26 mouse cellular contexts compared by ENCODE assay signal in the genomic region with DNA sequence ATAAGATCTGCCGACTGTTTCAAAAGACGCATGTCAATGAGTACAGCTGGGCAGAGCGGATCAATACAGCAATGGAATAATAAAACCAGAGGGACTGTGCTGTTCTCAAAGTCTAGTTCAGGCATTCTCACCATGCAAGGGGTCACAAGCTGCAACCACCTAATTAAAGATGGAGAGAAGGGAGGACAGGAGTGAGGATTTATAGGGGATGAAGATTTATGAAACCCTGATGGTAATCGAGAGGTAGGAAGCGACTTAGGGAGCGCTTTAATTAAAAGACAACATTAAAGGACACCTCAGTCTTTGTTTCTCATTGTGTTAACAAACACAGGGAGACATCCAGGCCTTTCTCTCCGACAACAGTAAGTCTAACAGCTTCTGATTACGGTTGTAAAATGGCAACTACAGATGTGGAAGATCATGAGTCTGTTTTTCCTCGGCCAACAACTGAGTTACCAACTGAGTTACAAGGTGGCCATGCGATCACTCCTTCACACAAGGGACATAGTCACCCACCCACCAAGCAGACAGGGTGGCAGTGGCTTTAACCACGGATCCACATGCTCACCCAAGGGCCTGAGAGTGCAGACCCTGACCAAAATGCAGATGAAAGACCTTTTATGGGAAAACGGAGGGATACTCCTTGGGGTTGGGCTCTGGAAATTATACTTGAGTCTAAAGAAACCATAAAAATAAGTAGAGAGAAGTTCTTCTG. TPM values are rescaled to one million over a fixed set of nuclear protein-coding genes. Genes with fewer than 3 reads are reported as not detected.
DNase-seq lines count a peak whose midpoint lies in the region; ATAC-seq and TF ChIP-seq lines count a peak whose summit lies in the region.
"Had no signal": no experiment of that assay in that cellular context is flagged by ENCODE, and none has a peak within 500 bp of the region (broad histone marks: within the 10 kb centered on the region; RNA-seq: fewer than 3 reads in every experiment).

No protein-coding gene starts in this region.

- H3K36me3 ChIP-seq in kidney, embryonic 14.5 days (ENCODE audit: control insufficient read depth, insufficient read depth, low read length), result no peaks in the 10 kb centered on the region
- H3K36me3 ChIP-seq in kidney, adult 2 months (ENCODE audit: control insufficient read depth, insufficient read depth, low read length), result no peaks in the 10 kb centered on the region
- H3K36me3 ChIP-seq in kidney, postnatal 0 days (ENCODE audit: insufficient read depth, low read length), result no peaks in the 10 kb centered on the region
- no peaks in the 10 kb centered on the region for H3K36me3 ChIP-seq in midbrain, embryonic 12.5 days
- no peaks in the 10 kb centered on the region for H3K36me3 ChIP-seq in midbrain, postnatal 0 days (ENCODE audit: insufficient read depth, low read length)
- H3K36me3 ChIP-seq: forebrain, embryonic 10.5 days; G1E; hindbrain, embryonic 10.5 days; hindbrain, embryonic 13.5 days had no signal

- H3K27ac ChIP-seq in kidney, embryonic 14.5 days (ENCODE audit: low read depth, low read length), result peak overlapping the region; percentile 81
- H3K27ac ChIP-seq in kidney, adult 2 months (ENCODE audit: insufficient read depth, low read depth, low read length), result no peak overlapping the region
- peak overlapping the region; percentile 81 for H3K27ac ChIP-seq in kidney, postnatal 0 days
- H3K27ac ChIP-seq in midbrain, embryonic 12.5 days (replicated peaks), result peak overlapping the region; percentile 56; the same call in 1 of the 2 replicates
- H3K27ac ChIP-seq in midbrain, postnatal 0 days (ENCODE audit: low read depth, low read length), result no peak overlapping the region
- H3K27ac ChIP-seq: forebrain, embryonic 10.5 days; forebrain, embryonic 13.5 days; hindbrain, embryonic 10.5 days; hindbrain, embryonic 13.5 days had no signal

- no peak for DNase-seq in kidney, adult 2 months
- peak; percentile 89 for DNase-seq in kidney, postnatal 0 days (ENCODE audit: low spot score)
- no peak for DNase-seq in kidney, adult 18-20 months
- DNase-seq in midbrain, postnatal 0 days (ENCODE audit: low spot score), result no peak
- DNase-seq: adrenal gland, postnatal 10 days; adrenal gland, postnatal 36 days; B cell, adult 2 months; cerebellum, adult 18-20 months; cerebellum, adult 9-10 months; cerebellum, postnatal 14 days; gastrocnemius, postnatal 10 days; gastrocnemius, postnatal 36 days; heart, postnatal 36 days had no signal

- no peaks in the 10 kb centered on the region for H3K9me3 ChIP-seq in kidney, embryonic 14.5 days (ENCODE audit: control insufficient read depth, low read length)
- H3K9me3 ChIP-seq in kidney, postnatal 0 days (replicated peaks; ENCODE audit: low read length), result no peaks in the 10 kb centered on the region
- H3K9me3 ChIP-seq in midbrain, embryonic 12.5 days, result no peaks in the 10 kb centered on the region
- H3K9me3 ChIP-seq in midbrain, postnatal 0 days (ENCODE audit: low read length), result no peaks in the 10 kb centered on the region
- H3K9me3 ChIP-seq: forebrain, embryonic 10.5 days; forebrain, embryonic 13.5 days; hindbrain, embryonic 10.5 days; hindbrain, embryonic 13.5 days had no signal

- TF ChIP-seq POLR2A in kidney, adult 2 months (IDR thresholded peaks at IDR 0.05; ENCODE audit: low read depth, low read length), result no peak

- no peak overlapping the region for H3K9ac ChIP-seq in kidney, embryonic 14.5 days (ENCODE audit: low read depth, low read length)
- no peak overlapping the region for H3K9ac ChIP-seq in kidney, postnatal 0 days (ENCODE audit: low read depth, low read length)
- H3K9ac ChIP-seq in midbrain, embryonic 12.5 days (replicated peaks), result no peak overlapping the region
- no peak overlapping the region for H3K9ac ChIP-seq in midbrain, postnatal 0 days (replicated peaks; ENCODE audit: low read length, poor library complexity, severe bottlenecking)
- H3K9ac ChIP-seq: forebrain, embryonic 13.5 days; hindbrain, embryonic 13.5 days had no signal

- no peak overlapping the region for H3K4me3 ChIP-seq in kidney, embryonic 14.5 days (ENCODE audit: low read length)
- H3K4me3 ChIP-seq in kidney, adult 2 months (ENCODE audit: insufficient read depth, low read depth, low read length), result no peak overlapping the region
- no peak overlapping the region for H3K4me3 ChIP-seq in kidney, postnatal 0 days (replicated peaks; ENCODE audit: low read depth, low read length)
- no peak overlapping the region for H3K4me3 ChIP-seq in midbrain, embryonic 12.5 days
- H3K4me3 ChIP-seq in midbrain, postnatal 0 days (ENCODE audit: low read depth, low read length), result no peak overlapping the region
- H3K4me3 ChIP-seq: forebrain, embryonic 10.5 days; forebrain, embryonic 13.5 days; hindbrain, embryonic 10.5 days; hindbrain, embryonic 13.5 days had no signal

- no peaks in the 10 kb centered on the region for H3K27me3 ChIP-seq in kidney, embryonic 14.5 days (ENCODE audit: control insufficient read depth, insufficient read depth, low read length)
- H3K27me3 ChIP-seq in kidney, adult 2 months (replicated peaks; ENCODE audit: control insufficient read depth, insufficient read depth, low read length), result no peaks in the 10 kb centered on the region
- no peaks in the 10 kb centered on the region for H3K27me3 ChIP-seq in kidney, postnatal 0 days (ENCODE audit: insufficient read depth, low read length)
- H3K27me3 ChIP-seq in midbrain, embryonic 12.5 days, result no peaks in the 10 kb centered on the region; the same call in 1 of the 2 replicates
- H3K27me3 ChIP-seq in midbrain, postnatal 0 days (ENCODE audit: insufficient read depth, low read length), result no peaks in the 10 kb centered on the region
- H3K27me3 ChIP-seq: CH12.LX; forebrain, embryonic 13.5 days; hindbrain, embryonic 13.5 days had no signal

- ATAC-seq in kidney, embryonic 14.5 days (ENCODE audit: low FRiP score, low TSS enrichment), result peak; percentile 81
- peak; percentile 55 for ATAC-seq in kidney, postnatal 0 days (replicated peaks; ENCODE audit: low FRiP score, low read depth)
- no peak for ATAC-seq in midbrain, embryonic 12.5 days (ENCODE audit: low FRiP score, low read depth)
- ATAC-seq in midbrain, postnatal 0 days (ENCODE audit: low FRiP score), result no peak
- ATAC-seq: forebrain, embryonic 13.5 days; forebrain, embryonic 16.5 days; hindbrain, embryonic 16.5 days; Patski had no signal

- H3K4me1 ChIP-seq in kidney, embryonic 14.5 days (ENCODE audit: control insufficient read depth, insufficient read depth, low read length), result peaks cover 19% of the 10 kb centered on the region; the same call in 1 of the 2 replicates
- no peaks in the 10 kb centered on the region for H3K4me1 ChIP-seq in kidney, adult 2 months (ENCODE audit: control insufficient read depth, insufficient read depth, low read length)
- 0 out of 2 replicates have a peak, but pooled peaks cover 3% of the 10 kb centered on the region for H3K4me1 ChIP-seq in kidney, postnatal 0 days (replicated peaks; ENCODE audit: insufficient read depth, low read length)
- peaks cover 6% of the 10 kb centered on the region for H3K4me1 ChIP-seq in midbrain, embryonic 12.5 days
- H3K4me1 ChIP-seq in midbrain, postnatal 0 days (ENCODE audit: insufficient read depth, low read length), result peaks cover 6% of the 10 kb centered on the region

- TF ChIP-seq CTCF in kidney, adult 2 months (conservative IDR thresholded peaks at IDR 0.05; ENCODE audit: insufficient read depth, insufficient read length, low read depth, low read length), result no peak
- TF ChIP-seq CTCF in kidney, postnatal 0 days (IDR thresholded peaks at IDR 0.05; ENCODE audit: low read depth), result no peak
- no peak for TF ChIP-seq CTCF in midbrain, postnatal 0 days (IDR thresholded peaks at IDR 0.05)

- no peak overlapping the region for H3K4me2 ChIP-seq in kidney, embryonic 14.5 days (replicated peaks; ENCODE audit: low read depth, low read length)
- H3K4me2 ChIP-seq in kidney, postnatal 0 days (ENCODE audit: low read length), result no peak overlapping the region
- no peak overlapping the region for H3K4me2 ChIP-seq in midbrain, embryonic 12.5 days (replicated peaks)
- no peak overlapping the region for H3K4me2 ChIP-seq in midbrain, postnatal 0 days (ENCODE audit: low read depth, low read length, poor library complexity, severe bottlenecking)
- H3K4me2 ChIP-seq: forebrain, embryonic 13.5 days; heart, embryonic 11.5 days; hindbrain, embryonic 13.5 days had no signal

- 20% methylated on average over 12 of the region's 12 CpGs for WGBS in kidney, embryonic 14.5 days
- 45% methylated on average over 12 of the region's 12 CpGs for WGBS in kidney, adult 2 months
- WGBS in kidney, postnatal 0 days, result 28% methylated on average over 12 of the region's 12 CpGs
- 77% methylated on average over 12 of the region's 12 CpGs for WGBS in midbrain, embryonic 12.5 days
- WGBS in midbrain, postnatal 0 days, result 79% methylated on average over 12 of the region's 12 CpGs

RNA-seq across cellular contexts. Expression of gene Tmem150c, which starts 34.0 kb away (rescaled TPM):
- polyA plus RNA-seq in kidney, embryonic 14.5 days (2014; fragmentation: Nextera tagmentation; extraction: Ambion mirVana), result 10.3 and 12.7 TPM in 2 replicates
- 8.1 and 9.9 TPM in 2 replicates for polyA plus RNA-seq in kidney, adult 2 months (2012; rRNA removed)
- polyA plus RNA-seq in kidney, postnatal 0 days (2015; fragmentation: Nextera tagmentation; extraction: Ambion mirVana), result 26.3 and 27.3 TPM in 2 replicates
- polyA plus RNA-seq in midbrain, embryonic 12.5 days (2016; fragmentation: Nextera tagmentation; extraction: Ambion mirVana), result 6.7 and 9.5 TPM in 2 replicates
- 63.7 and 83.0 TPM in 2 replicates for total RNA-seq in midbrain, postnatal 0 days (2014; rRNA removed)
- 42.9 and 49.1 TPM in 2 replicates for polyA plus RNA-seq in midbrain, postnatal 0 days (2015; fragmentation: Nextera tagmentation; extraction: Ambion mirVana)
- total RNA-seq: CH12.LX; granulocyte monocyte progenitor cell, adult 5-6 weeks had no signal
- polyA plus RNA-seq: G1E, Patski had no signal

Comparison
In these comparisons a context has a peak if more than half of its experiments do, and no peak if none do; other contexts are left out.
1. H3K27ac ChIP-seq: peak in kidney, embryonic 14.5 days (single experiment), kidney, postnatal 0 days (single experiment) and midbrain, embryonic 12.5 days (single experiment); none in kidney, adult 2 months (single experiment) and midbrain, postnatal 0 days (single experiment).
2. ATAC-seq: peak in kidney, embryonic 14.5 days (single experiment) and kidney, postnatal 0 days (single experiment); none in midbrain, embryonic 12.5 days (single experiment) and midbrain, postnatal 0 days (single experiment).